ENCODE assay signal across 8 mouse cellular contexts in the genomic region with DNA sequence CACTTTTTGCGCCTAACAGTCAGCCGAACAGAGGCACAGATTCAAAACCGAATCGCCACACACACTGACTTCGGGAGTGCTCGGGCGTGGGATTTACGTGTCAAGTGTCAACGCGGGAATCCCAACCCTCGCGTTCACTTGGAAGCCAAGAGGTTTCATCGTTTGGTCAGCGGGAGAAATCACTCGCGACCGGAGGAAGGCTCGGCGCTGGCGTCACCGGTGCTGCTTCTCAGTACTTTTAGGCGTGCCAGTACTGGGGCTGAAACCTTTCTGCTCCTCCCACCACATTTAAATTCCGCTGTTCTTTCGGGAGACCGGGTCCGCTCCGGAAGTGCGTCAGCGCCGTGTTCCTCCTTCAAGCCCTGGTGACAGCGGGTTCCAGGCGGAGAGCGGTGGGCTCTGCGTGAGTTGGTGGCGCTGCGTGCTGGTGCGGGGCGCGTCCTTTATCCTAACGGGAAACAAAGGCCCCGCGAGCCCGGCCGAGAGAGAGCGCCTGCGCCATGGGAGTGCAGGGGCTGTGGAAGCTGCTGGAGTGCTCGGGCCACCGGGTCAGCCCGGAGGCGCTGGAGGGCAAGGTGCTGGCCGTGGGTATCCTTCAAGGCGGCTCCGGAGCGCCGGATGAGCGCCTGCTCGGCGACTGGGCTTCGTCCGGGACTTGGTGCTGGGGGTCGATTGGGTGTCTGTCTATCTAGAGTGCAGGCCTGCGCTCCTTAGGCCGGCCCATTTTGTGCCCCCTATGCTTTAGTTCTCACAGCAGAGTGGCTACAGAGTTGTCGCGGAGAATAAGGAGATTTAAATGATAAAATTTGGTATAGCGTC. TPM values are rescaled to one million over a fixed set of nuclear protein-coding genes. Genes with fewer than 3 reads are reported as not detected.
DNase-seq lines count a peak whose midpoint lies in the region; ATAC-seq lines count a peak whose summit lies in the region.

A gene (plus strand): TSS at position 182 of the 819 bp plus-strand sequence.

- peak within 1 kb of the TSS; percentile 96 for H3K9ac ChIP-seq in hindbrain, embryonic 11.5 days (ENCODE audit: low read depth, low read length)

- ATAC-seq in frontal cortex, adult (ENCODE audit: low TSS enrichment), result peak; percentile 92
- peak; percentile 97 for ATAC-seq in hindbrain, embryonic 11.5 days (ENCODE audit: low FRiP score)

- no peaks in the 10 kb centered on the region for H3K36me3 ChIP-seq in hindbrain, embryonic 11.5 days (ENCODE audit: control insufficient read depth, insufficient read depth, low read length)

- DNase-seq in MN1 (ENCODE audit: low spot score), result peak; percentile 96
- DNase-seq in cerebellum, adult 9-10 months, result peak; percentile 84
- peak; percentile 91 for DNase-seq in hindbrain, embryonic 11.5 days (ENCODE audit: low spot score)
- DNase-seq in layer of hippocampus, postnatal 10 days (ENCODE audit: low spot score in 2 of 2), result peak; percentile 80 to 88
- DNase-seq in lung, postnatal 10 days, result peak; percentile 90
- DNase-seq in ovary, postnatal 36 days (ENCODE audit: low spot score), result peak; percentile 80
- peak; percentile 83 for DNase-seq in thymus, postnatal 25 days

- H3K4me3 ChIP-seq in hindbrain, embryonic 11.5 days (ENCODE audit: low read depth, low read length), result peak within 1 kb of the TSS; percentile 78

- under 1% methylated on average over 66 of the region's 66 CpGs for WGBS in hindbrain, embryonic 11.5 days

- H3K27me3 ChIP-seq in hindbrain, embryonic 11.5 days (ENCODE audit: control insufficient read depth, insufficient read depth, low read length), result no peaks in the 10 kb centered on the region

- no peaks in the 10 kb centered on the region for H3K9me3 ChIP-seq in hindbrain, embryonic 11.5 days (ENCODE audit: control insufficient read depth, low read length)

- peak within 1 kb of the TSS; percentile 98 for H3K27ac ChIP-seq in hindbrain, embryonic 11.5 days (ENCODE audit: low read depth, low read length)

- H3K4me2 ChIP-seq in hindbrain, embryonic 11.5 days (replicated peaks; ENCODE audit: low read depth, low read length), result peak within 1 kb of the TSS; percentile 60

- no peaks in the 10 kb centered on the region for H3K4me1 ChIP-seq in hindbrain, embryonic 11.5 days (replicated peaks; ENCODE audit: control insufficient read depth, insufficient read depth, low read length)

RNA-seq across cellular contexts. Expression of the gene that starts here (rescaled TPM):
- polyA plus RNA-seq in hindbrain, embryonic 11.5 days (2014; fragmentation: Nextera tagmentation; extraction: Ambion mirVana), result 38.9 and 47.6 TPM in 2 replicates
- total RNA-seq in layer of hippocampus, postnatal 10 days (2021), result 10 to 100 TPM; 22.2 to 25.3 TPM

Comparison
In these comparisons a context has a peak if more than half of its experiments do, and no peak if none do; other contexts are left out.
1. Peak in every context shown above with its lines: DNase-seq, ATAC-seq, H3K4me3 ChIP-seq and H3K27ac ChIP-seq.